Mouse (Mus musculus): ENCODE measurements around the gene Atp5c1. TPM values are rescaled to one million over a fixed set of nuclear protein-coding genes. Genes with fewer than 3 reads are reported as not detected.

Gene Atp5c1
- polyA plus RNA-seq, 1 experiment = 180 TPM

DNA sequence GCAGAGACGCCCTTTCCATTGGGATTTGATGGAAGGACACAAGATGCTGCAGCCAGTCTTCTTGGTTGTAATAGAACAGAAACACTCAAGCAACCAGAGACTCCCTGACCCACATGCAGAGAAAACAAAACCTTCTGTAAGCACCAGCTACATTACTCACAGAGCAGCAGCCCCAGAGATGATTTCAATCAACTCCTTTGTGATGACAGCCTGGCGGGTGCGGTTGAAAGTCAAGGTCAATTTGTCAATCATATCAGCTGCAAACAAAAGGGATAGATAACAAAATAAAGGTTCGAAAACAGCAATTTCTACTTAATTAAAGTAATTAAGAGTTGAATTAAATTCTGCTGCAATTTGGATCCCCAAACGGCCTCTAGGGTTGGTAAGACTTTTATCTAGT, 21.5 kb downstream of the Atp5c1 start:
- Histone ChIP-seq H3K4me1 (ENCODE audit: control insufficient read depth, insufficient read depth, low read length) (no peaks in the 10 kb centered on the region), H3K4me3 (replicated peaks; ENCODE audit: extremely low read depth, low read depth, low read length) (no peak overlapping the region)
- 90% methylated on average over 5 of the region's 5 CpGs for WGBS
- TF ChIP-seq POLR2A (IDR thresholded peaks at IDR 0.05; ENCODE audit: borderline replicate concordance, extremely low read depth, low read depth, low read length) = no peak
- no peak for DNase-seq

DNA sequence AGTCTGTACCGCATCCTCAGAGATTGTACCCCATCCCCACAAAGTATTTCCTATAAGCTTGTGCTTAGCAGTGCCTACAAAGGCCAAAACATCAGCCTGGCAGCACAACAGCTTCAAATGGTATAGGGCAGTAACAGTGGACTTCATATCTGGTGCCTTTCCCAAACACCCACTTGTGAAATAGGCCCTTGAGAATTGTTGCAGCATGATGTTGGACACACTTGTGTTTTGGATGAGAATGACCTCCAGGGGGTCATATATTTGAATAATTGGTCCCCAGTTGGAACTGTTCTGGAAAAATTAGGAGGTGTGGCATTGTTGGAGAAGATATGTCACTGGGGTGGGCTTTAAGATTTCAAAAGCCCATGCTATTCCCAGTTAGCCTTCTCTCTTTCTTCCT, 28.3 kb downstream of the Atp5c1 start:
- TF ChIP-seq CTCF (IDR thresholded peaks at IDR 0.05; ENCODE audit: insufficient read depth, low read length) (no peak), POLR2A (IDR thresholded peaks at IDR 0.05; ENCODE audit: borderline replicate concordance, extremely low read depth, low read depth, low read length) (no peak)
- Histone ChIP-seq H3K4me1 (ENCODE audit: control insufficient read depth, insufficient read depth, low read length) (peaks cover 6% of the 10 kb centered on the region), H3K4me3 (replicated peaks; ENCODE audit: extremely low read depth, low read depth, low read length) (no peak overlapping the region)
- no peak for DNase-seq
- 91% methylated on average over 1 of the region's 1 CpGs for WGBS

DNA sequence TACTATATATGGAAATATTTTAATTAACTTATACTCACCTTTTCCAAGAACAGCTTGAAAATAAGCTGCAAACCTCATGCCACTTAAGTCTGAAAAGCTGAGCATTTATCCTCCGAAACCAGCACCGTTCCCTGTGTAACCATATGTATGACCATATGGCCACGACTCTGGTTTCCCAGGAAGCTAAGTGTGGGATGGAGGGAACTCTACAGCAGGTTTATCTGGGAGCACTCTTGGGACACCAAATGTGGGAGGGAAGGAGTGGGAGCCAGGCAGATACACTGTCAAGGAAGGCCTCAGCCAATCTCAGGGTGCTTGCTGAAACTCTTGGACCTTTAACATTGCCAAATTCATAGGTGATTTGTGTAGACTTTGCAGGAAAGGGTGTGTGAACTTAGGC, 29.4 kb downstream of the Atp5c1 start:
- no peak for DNase-seq
- TF ChIP-seq POLR2A (IDR thresholded peaks at IDR 0.05; ENCODE audit: borderline replicate concordance, extremely low read depth, low read depth, low read length) = no peak
- no peak for TF ChIP-seq CTCF (IDR thresholded peaks at IDR 0.05; ENCODE audit: insufficient read depth, low read length)
- peaks cover 6% of the 10 kb centered on the region for H3K4me1 ChIP-seq (ENCODE audit: control insufficient read depth, insufficient read depth, low read length)
- 89% methylated on average over 3 of the region's 3 CpGs for WGBS
- H3K4me3 ChIP-seq (replicated peaks; ENCODE audit: extremely low read depth, low read depth, low read length) = no peak overlapping the region

DNA sequence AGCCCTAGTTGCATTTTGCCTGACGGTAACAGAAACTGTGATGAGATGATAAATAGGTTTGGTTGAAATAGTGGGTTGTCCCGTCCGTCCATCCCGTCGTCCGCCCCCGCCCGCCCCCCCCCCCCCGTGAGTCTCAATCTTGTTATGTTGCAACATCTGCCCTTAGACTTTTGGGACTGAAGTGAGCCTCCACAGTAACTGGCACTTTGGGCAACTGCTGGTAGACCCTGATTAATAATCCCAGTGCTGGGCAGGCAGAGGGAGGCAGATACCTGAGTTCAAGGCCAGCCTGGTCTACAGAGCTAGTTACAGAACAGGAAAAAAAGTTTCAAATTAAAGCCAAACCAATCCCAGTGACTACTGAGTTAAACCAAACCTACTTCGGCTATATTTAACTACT, 30.9 kb downstream of the Atp5c1 start:
- DNase-seq = no peak
- Histone ChIP-seq H3K4me1 (ENCODE audit: control insufficient read depth, insufficient read depth, low read length) (peaks cover 6% of the 10 kb centered on the region), H3K4me3 (replicated peaks; ENCODE audit: extremely low read depth, low read depth, low read length) (peak overlapping the region; percentile 46)
- 12% methylated on average over 10 of the region's 10 CpGs for WGBS
- TF ChIP-seq POLR2A (IDR thresholded peaks at IDR 0.05; ENCODE audit: borderline replicate concordance, extremely low read depth, low read depth, low read length) (no peak), CTCF (IDR thresholded peaks at IDR 0.05; ENCODE audit: insufficient read depth, low read length) (no peak)

GRCm38 (mm10) chr2:10048461-10048860, 31.8 kb downstream of the Atp5c1 start, which contains the start of gene Taf3:
Gene Taf3, minus strand, starts transcription at chr2:10048596.
- WGBS = under 1% methylated on average over 36 of the region's 36 CpGs
- H3K4me1 ChIP-seq (ENCODE audit: control insufficient read depth, insufficient read depth, low read length) = peaks cover 6% of the 10 kb centered on the region
- TF ChIP-seq CTCF (IDR thresholded peaks at IDR 0.05; ENCODE audit: insufficient read depth, low read length) (no peak), POLR2A (IDR thresholded peaks at IDR 0.05; ENCODE audit: borderline replicate concordance, extremely low read depth, low read depth, low read length) (peak; percentile 64; the same call in 1 of the 2 replicates)
- H3K4me3 ChIP-seq (replicated peaks; ENCODE audit: extremely low read depth, low read depth, low read length) = peak within 1 kb of the TSS; percentile 98
- DNase-seq = peak; percentile 91

DNA sequence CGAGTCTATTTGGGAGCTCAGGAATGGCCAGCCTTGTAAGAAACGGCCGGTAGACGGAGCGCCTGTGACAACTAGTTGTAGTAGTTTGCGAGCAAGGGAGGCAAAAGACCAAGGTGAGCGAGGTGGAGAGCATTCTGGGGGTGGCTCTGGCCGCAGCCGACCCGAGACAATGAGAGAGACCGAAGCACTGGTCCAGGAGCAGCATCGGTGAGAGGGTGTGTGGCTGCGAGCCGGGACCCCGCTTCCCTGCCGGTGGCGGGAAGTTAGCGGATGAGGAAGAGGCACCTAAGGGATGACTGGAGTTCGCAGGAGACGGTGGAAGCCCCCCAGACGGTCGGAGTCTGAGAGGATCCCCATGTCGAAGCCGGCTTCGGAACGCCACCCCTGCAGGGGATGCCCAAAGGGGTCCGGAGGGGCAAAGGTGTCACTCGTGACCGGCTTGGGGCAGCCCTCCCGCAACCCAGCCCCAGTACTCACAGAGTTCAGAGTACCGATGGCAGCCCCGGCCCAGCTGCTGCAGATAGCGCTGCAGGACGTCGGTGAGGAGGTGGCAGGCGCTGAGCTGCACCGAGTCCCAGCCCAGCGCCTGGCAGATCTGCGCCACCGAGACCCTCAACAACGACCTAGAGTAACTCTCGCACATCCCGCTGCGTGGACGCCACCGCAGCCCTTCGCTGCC, 32.4 kb downstream of the Atp5c1 start:
- under 1% methylated on average over 47 of the region's 47 CpGs for WGBS
- H3K4me3 ChIP-seq (replicated peaks; ENCODE audit: extremely low read depth, low read depth, low read length) = peak overlapping the region; percentile 98
- TF ChIP-seq POLR2A (IDR thresholded peaks at IDR 0.05; ENCODE audit: borderline replicate concordance, extremely low read depth, low read depth, low read length) (no peak), CTCF (IDR thresholded peaks at IDR 0.05; ENCODE audit: insufficient read depth, low read length) (no peak)
- peaks cover 6% of the 10 kb centered on the region for H3K4me1 ChIP-seq (ENCODE audit: control insufficient read depth, insufficient read depth, low read length)
- DNase-seq = peak; percentile 33

GRCm38 (mm10) chr2:10034976-10035375, 45.3 kb downstream of the Atp5c1 start:
- no peak for TF ChIP-seq POLR2A (IDR thresholded peaks at IDR 0.05; ENCODE audit: borderline replicate concordance, extremely low read depth, low read depth, low read length)
- no peak for TF ChIP-seq CTCF (IDR thresholded peaks at IDR 0.05; ENCODE audit: insufficient read depth, low read length)
- no peak overlapping the region for H3K4me3 ChIP-seq (replicated peaks; ENCODE audit: extremely low read depth, low read depth, low read length)
- H3K4me1 ChIP-seq (ENCODE audit: control insufficient read depth, insufficient read depth, low read length) = no peaks in the 10 kb centered on the region; the same call in 1 of the 2 replicates
- 82% methylated on average over 3 of the region's 3 CpGs for WGBS
- DNase-seq = no peak

DNA sequence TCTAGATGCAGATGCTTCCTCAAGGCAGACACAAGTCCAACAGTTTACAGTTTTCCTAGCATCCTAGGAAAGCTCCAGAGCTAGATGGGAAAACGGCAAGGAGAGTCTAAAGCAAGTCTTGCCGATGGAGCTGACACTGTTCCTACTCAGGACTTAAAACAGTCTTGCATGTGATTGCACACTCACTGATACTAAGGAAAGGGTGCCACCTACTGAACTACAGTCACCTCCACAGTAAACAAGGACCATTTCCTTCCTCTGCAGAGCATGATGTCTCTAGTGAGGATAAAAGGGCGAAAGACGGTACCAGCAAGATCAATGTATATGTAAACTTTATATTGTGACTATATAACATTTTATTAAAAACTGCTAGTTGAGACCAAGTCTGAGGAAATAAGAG, 46.6 kb downstream of the Atp5c1 start:
- TF ChIP-seq POLR2A (IDR thresholded peaks at IDR 0.05; ENCODE audit: borderline replicate concordance, extremely low read depth, low read depth, low read length) = no peak
- TF ChIP-seq CTCF (IDR thresholded peaks at IDR 0.05; ENCODE audit: insufficient read depth, low read length) = no peak
- DNase-seq = no peak
- H3K4me3 ChIP-seq (replicated peaks; ENCODE audit: extremely low read depth, low read depth, low read length) = no peak overlapping the region
- 41% methylated on average over 4 of the region's 4 CpGs for WGBS
- H3K4me1 ChIP-seq (ENCODE audit: control insufficient read depth, insufficient read depth, low read length) = no peaks in the 10 kb centered on the region; the same call in 1 of the 2 replicates

DNA sequence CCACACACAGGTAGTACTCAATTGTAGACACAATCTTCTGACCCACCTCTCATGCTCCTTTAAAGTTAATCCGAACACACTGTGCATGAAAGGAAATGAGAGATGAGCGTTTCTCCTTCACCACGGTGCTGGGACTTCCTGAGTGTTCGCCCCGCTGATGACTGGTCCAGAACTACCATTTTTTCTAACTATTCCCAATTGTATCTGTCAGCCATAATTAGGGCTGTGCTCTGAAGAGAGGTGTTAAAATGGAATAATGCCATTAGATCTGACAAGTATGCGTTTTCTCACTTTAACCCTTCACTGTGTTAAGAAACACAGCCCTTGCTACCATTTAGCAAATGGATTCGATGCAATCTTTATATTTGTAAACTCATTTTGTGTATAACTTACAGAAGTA, 50.6 kb downstream of the Atp5c1 start:
- 65% methylated on average over 7 of the region's 7 CpGs for WGBS
- DNase-seq = no peak
- H3K4me3 ChIP-seq (replicated peaks; ENCODE audit: extremely low read depth, low read depth, low read length) = no peak overlapping the region
- H3K4me1 ChIP-seq (ENCODE audit: control insufficient read depth, insufficient read depth, low read length) = no peaks in the 10 kb centered on the region; the same call in 1 of the 2 replicates
- TF ChIP-seq CTCF (IDR thresholded peaks at IDR 0.05; ENCODE audit: insufficient read depth, low read length) (no peak), POLR2A (IDR thresholded peaks at IDR 0.05; ENCODE audit: borderline replicate concordance, extremely low read depth, low read depth, low read length) (no peak)

DNA sequence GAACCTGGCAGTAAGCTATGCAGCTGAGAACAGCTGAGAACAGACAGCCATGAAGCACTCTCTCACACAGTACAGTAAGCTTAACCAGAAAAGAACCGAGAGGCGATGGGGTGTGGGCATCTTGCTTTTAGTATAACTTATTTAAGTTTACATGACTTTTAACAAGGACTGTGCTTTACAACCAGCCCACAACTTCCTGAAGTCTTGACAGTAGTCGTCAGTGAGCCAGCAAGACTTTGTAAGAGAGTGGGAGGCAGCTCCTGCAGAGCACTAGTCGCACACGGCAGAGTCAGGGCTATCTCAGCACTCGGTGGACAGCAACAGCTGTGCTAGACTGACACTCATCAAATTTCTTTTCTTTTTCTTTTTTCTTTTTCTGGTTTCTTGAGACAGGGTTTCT, 56.0 kb downstream of the Atp5c1 start:
- WGBS = 74% methylated on average over 6 of the region's 6 CpGs
- no peak for DNase-seq
- H3K4me1 ChIP-seq (ENCODE audit: control insufficient read depth, insufficient read depth, low read length) = no peaks in the 10 kb centered on the region
- no peak overlapping the region for H3K4me3 ChIP-seq (replicated peaks; ENCODE audit: extremely low read depth, low read depth, low read length)
- TF ChIP-seq POLR2A (IDR thresholded peaks at IDR 0.05; ENCODE audit: borderline replicate concordance, extremely low read depth, low read depth, low read length) = no peak
- TF ChIP-seq CTCF (IDR thresholded peaks at IDR 0.05; ENCODE audit: insufficient read depth, low read length) = no peak
